Mouse (Mus musculus): Measurements from ENCODE around the gene Men1. TPM values are rescaled to one million over a fixed set of nuclear protein-coding genes. Genes with fewer than 3 reads are reported as not detected.
A peak's percentile ranks its signal among the peaks of the same experiment; 100 is the strongest.

The Men1 gene
- total and polyA plus RNA-seq, 3 experiments: 24.9 to 67.8 (median 42.9) TPM

DNA sequence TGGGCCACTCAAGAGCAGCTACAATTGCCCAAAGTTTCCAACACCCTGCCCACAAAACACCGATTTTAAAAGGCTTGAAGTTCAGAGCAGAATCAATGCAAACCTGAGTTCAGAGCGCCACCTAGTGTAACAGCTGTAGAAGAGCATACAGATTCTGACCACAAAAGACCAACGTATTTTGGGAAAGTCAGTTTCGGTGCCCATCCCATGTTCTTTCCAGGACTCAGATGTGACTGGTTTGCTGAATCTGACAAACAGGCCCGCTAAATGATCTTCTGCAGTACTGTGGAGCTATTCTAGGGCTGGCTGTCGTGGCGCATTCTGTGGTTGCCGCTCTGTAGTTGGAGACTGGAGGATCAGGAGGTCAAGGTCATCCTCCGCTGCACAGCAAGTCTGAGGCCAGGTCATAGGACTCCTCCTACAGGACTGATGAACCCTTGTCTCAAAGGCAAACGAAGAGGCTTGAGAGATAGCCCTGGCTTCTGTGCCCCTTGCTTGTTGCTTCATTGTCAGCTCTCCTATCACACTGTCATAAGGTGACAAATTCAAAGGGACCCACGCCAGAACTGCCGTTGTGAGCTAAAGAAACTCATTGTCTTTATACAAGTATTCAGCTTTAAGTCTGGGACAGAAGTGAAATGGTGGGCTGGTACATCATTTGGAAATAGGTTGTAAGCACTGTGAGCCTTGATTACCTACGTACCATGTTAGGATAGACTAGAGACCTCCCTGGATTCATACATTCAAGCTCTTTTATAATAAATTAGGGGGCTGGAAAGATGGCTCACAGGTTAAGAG lies 2.9 kb upstream of the Men1 start:
- Histone ChIP-seq H3K36me3 (replicated peaks in 1 of 2; ENCODE audit: control insufficient read depth in 1 of 2, insufficient read depth in 1 of 2, low read length in 1 of 2) (peaks cover 3 to 5% of the 10 kb centered on the region in 2 experiments), H3K27me3 (replicated peaks) (no peaks in the 10 kb centered on the region), H3K27ac (ENCODE audit: insufficient read depth, low read depth) (no peak overlapping the region), H3K4me1 (ENCODE audit: control insufficient read depth in 1 of 2, insufficient read depth in 2 of 2) (peaks cover 12 to 40% of the 10 kb centered on the region in 2 experiments), H3K9ac (ENCODE audit: insufficient read depth, low read depth) (peak overlapping the region; percentile 49; the same call in 1 of the 2 replicates), H3K4me3 (replicated peaks in 1 of 3; ENCODE audit: low read depth in 2 of 3, low read length in 2 of 3, poor library complexity in 1 of 3) (peak overlapping the region in 1 of 3 experiments; percentile 16), H3K9me3 (replicated peaks; ENCODE audit: low read length) (no peaks in the 10 kb centered on the region), H3K79me2 (replicated peaks; ENCODE audit: control insufficient read depth, extremely low read depth, insufficient read depth, poor library complexity, severe bottlenecking) (peaks cover 13% of the 10 kb centered on the region), H3K4me2 (ENCODE audit: insufficient read depth, low read depth, poor library complexity, severe bottlenecking) (peak overlapping the region; percentile 57)
- in situ Hi-C loops (cut with MboI; ENCODE audit: low pct_ligation_motif_present, low pct_unique_long_range_greater_than_20kb, low sequenced_read_pairs) (no loop called here), dilution Hi-C loops (cut with MboI; ENCODE audit: extremely low pct_ligation_motif_present, extremely low pct_unique_long_range_greater_than_20kb, low sequenced_read_pairs) (no loop called here)
- peak; percentile 73 for DNase-seq (ENCODE audit: extremely low read depth)
- TF ChIP-seq MEF2A (IDR thresholded peaks at IDR 0.05; ENCODE audit: borderline replicate concordance, low read depth, low read length) (peak; percentile 40; the same call in 1 of the 2 replicates), MYC (IDR thresholded peaks at IDR 0.05; ENCODE audit: low read depth, low read length) (0 out of 2 replicates have a peak, but pooled peaks have one; percentile 24), ZMIZ1 (IDR thresholded peaks at IDR 0.05; ENCODE audit: low read depth, low read length) (no peak), IRF4 (IDR thresholded peaks at IDR 0.05; ENCODE audit: low read depth, low read length) (peak; percentile 70), CTCF (conservative IDR thresholded peaks at IDR 0.05 in 1 of 2, IDR thresholded peaks at IDR 0.05 in 1 of 2; ENCODE audit: low read depth in 2 of 2, low read length in 2 of 2) (peak; percentile 87 to 98), RAD21 (IDR thresholded peaks at IDR 0.05; ENCODE audit: low read depth, low read length) (peak; percentile 97), ZC3H11A (IDR thresholded peaks at IDR 0.05; ENCODE audit: low read depth, low read length) (peak; percentile 51), SIN3A (IDR thresholded peaks at IDR 0.05; ENCODE audit: low read length) (peak; percentile 81; the same call in 1 of the 2 replicates), ZNF384 (IDR thresholded peaks at IDR 0.05; ENCODE audit: low read depth, low read length) (no peak), NRF1 (IDR thresholded peaks at IDR 0.05; ENCODE audit: low read depth, low read length) (no peak), SMC3 (IDR thresholded peaks at IDR 0.05; ENCODE audit: low read depth, low read length) (peak; percentile 88), HCFC1 (IDR thresholded peaks at IDR 0.05; ENCODE audit: low read depth, low read length) (peak; percentile 24; the same call in 1 of the 2 replicates)

DNA sequence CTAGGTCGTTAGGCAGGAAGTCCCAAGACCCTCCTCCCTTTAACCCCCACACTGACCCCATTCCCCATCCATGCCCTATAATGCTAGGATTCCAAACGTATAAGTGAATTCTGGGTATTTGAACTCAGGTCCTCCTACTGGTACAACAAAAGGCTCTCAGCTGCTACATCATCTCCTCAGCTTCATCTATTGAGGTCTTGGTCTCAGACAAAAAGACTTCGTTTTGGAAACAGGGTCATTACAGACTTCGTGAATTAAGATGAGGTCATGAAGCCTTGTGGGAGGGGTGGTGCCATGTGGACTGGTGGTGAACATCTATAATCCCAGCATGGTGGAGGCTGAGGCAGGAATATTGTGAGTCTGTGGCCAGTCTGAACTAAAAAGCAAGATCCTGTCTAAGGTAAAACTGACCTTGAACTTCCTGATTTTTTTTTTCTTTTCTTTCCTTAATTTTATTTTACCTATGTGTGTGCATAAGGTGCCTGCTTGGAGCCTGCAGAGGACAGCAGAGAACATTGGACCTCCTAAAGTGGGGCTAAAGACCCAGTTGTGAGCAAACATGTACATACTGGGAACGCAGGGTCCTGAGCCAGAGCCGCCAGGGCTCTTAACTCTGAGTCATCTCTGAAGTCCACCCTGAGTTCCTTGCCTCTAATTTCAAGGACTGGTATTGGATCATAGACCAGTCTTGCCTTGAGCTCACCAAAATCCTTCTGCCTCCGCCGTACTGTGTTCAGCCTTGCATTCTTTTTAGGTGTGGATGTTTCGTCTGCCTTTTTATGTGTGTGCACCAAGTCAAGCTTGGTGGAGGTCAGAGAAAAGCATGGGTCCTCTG lies 801 bp upstream of the Men1 start:
- in situ Hi-C loops (cut with MboI; ENCODE audit: low pct_ligation_motif_present, low pct_unique_long_range_greater_than_20kb, low sequenced_read_pairs) (no loop called here), dilution Hi-C loops (cut with MboI; ENCODE audit: extremely low pct_ligation_motif_present, extremely low pct_unique_long_range_greater_than_20kb, low sequenced_read_pairs) (no loop called here)
- Histone ChIP-seq H3K9ac (ENCODE audit: insufficient read depth, low read depth) (peak overlapping the region; percentile 76), H3K27me3 (replicated peaks) (no peaks in the 10 kb centered on the region), H3K9me3 (replicated peaks; ENCODE audit: low read length) (no peaks in the 10 kb centered on the region), H3K4me2 (ENCODE audit: insufficient read depth, low read depth, poor library complexity, severe bottlenecking) (peak overlapping the region; percentile 67), H3K79me2 (replicated peaks; ENCODE audit: control insufficient read depth, extremely low read depth, insufficient read depth, poor library complexity, severe bottlenecking) (peaks cover 20% of the 10 kb centered on the region), H3K4me3 (replicated peaks in 1 of 3; ENCODE audit: low read depth in 2 of 3, low read length in 2 of 3, poor library complexity in 1 of 3) (peak overlapping the region; percentile 78 to 87 (median 79)), H3K27ac (ENCODE audit: insufficient read depth, low read depth) (peak overlapping the region; percentile 40; the same call in 1 of the 2 replicates), H3K4me1 (ENCODE audit: control insufficient read depth in 1 of 2, insufficient read depth in 2 of 2) (peaks cover 30 to 61% of the 10 kb centered on the region in 2 experiments), H3K36me3 (replicated peaks in 1 of 2; ENCODE audit: control insufficient read depth in 1 of 2, insufficient read depth in 1 of 2, low read length in 1 of 2) (peaks cover 22 to 26% of the 10 kb centered on the region in 2 experiments)
- TF ChIP-seq IRF4 (IDR thresholded peaks at IDR 0.05; ENCODE audit: low read depth, low read length) (peak; percentile 67), MEF2A (IDR thresholded peaks at IDR 0.05; ENCODE audit: borderline replicate concordance, low read depth, low read length) (no peak), POLR2AphosphoS2 (IDR thresholded peaks at IDR 0.05; ENCODE audit: low read depth, low read length) (no peak), MAZ (IDR thresholded peaks at IDR 0.05; ENCODE audit: low read depth, low read length) (no peak), ELF1 (IDR thresholded peaks at IDR 0.05; ENCODE audit: low read depth, low read length) (no peak), E2F4 (IDR thresholded peaks at IDR 0.05; ENCODE audit: insufficient replicate concordance, low read depth, low read length) (no peak), MYC (IDR thresholded peaks at IDR 0.05; ENCODE audit: low read depth, low read length) (no peak), KAT2A (IDR thresholded peaks at IDR 0.05; ENCODE audit: insufficient replicate concordance, low read length) (no peak), SMC3 (IDR thresholded peaks at IDR 0.05; ENCODE audit: low read depth, low read length) (no peak), MAX (IDR thresholded peaks at IDR 0.05; ENCODE audit: low read length) (0 out of 2 replicates have a peak, but pooled peaks have one; percentile 37), USF2 (conservative IDR thresholded peaks at IDR 0.05; ENCODE audit: low read depth, low read length) (no peak), ZKSCAN1 (IDR thresholded peaks at IDR 0.05; ENCODE audit: borderline replicate concordance, low read depth, low read length) (no peak), CHD1 (IDR thresholded peaks at IDR 0.05; ENCODE audit: low read depth, low read length) (0 out of 2 replicates have a peak, but pooled peaks have one; percentile 44), JUND (conservative IDR thresholded peaks at IDR 0.05; ENCODE audit: low read depth, low read length) (no peak), ZMIZ1 (IDR thresholded peaks at IDR 0.05; ENCODE audit: low read depth, low read length) (no peak), JUN (IDR thresholded peaks at IDR 0.05; ENCODE audit: insufficient read depth, low read depth, low read length) (no peak), USF1 (IDR thresholded peaks at IDR 0.05; ENCODE audit: low read depth, low read length) (no peak), MXI1 (IDR thresholded peaks at IDR 0.05; ENCODE audit: low read depth, low read length) (no peak), RAD21 (IDR thresholded peaks at IDR 0.05; ENCODE audit: low read depth, low read length) (no peak)
- no peak for DNase-seq (ENCODE audit: extremely low read depth)
